Mouse (Mus musculus) frontal cortex, postnatal 36 days (tissue): ENCODE results near the gene Wscd2.
A peak's percentile ranks its signal among the peaks of the same experiment; 100 is the strongest.

Source experiments
- DNase-seq, 2 experiments: peaks; one replicate each; pipeline ENCODE4 v3.0.0; 2022; ENCODE audit warnings: low spot score in 2 of 2

Wscd2 gene

DNA sequence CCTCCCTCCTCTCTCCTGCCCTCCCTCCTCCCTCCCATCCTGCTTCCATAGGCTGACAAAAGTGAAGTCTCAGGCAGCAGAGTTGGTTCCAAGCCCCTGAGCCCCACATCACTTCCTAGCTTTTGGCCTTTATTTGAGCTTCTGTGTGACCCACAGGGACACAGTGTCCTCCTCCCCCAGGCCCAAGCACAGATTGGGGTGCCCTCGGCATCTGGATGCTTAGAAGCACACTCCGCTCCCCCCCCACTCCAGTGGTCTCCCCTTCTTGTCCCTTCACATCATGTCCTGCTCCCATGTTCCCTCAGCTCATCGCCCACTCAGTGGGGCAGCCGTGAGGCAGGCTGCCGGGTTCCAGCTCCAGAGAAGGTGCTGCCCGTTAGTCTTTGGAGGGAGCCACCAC is 121.0 kb downstream of the Wscd2 start:
- DNase-seq, result no peak

DNA sequence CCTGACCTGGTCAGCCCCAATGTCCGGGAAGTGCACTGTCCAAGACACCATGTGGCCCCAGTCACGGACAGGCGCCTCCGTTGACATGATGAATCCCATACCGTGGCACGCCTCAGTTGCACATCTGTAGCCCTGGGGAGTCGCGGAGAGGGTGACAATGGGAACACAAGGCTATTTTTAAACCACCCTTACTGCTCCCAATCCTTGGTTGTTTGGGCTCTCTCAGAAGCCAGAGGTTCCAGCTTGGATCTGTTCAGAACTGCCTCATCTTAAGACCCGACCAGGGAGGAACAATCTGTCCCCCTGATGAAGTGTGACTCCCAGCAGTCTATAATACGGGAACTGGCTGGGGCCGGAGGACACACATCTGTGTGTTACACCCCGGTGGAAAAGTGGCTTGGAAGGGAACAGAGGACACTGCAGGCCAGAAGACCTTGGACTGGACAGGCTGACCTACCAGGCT is 121.7 kb downstream of the Wscd2 start:
- no peak for DNase-seq

DNA sequence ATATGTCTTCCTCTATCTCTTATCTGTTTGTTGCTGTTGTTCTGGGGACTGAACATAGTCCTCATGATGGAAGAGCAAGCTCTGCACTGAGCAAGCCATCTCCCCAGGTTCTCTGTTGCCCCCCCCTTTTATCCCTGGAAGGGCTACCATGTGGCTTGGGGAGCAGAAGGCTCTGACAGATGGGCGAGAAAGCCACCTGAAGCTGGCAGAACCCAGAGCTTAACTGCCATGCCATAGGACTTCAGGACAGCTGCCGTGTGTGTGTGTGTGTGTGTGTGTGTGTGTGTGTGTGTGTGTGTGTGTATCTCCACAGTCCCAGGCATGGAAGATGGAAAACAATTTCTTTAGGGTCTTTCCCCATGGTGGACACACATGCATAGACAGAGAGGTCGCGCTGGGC is 128.6 kb downstream of the Wscd2 start:
- DNase-seq, result no peak

DNA sequence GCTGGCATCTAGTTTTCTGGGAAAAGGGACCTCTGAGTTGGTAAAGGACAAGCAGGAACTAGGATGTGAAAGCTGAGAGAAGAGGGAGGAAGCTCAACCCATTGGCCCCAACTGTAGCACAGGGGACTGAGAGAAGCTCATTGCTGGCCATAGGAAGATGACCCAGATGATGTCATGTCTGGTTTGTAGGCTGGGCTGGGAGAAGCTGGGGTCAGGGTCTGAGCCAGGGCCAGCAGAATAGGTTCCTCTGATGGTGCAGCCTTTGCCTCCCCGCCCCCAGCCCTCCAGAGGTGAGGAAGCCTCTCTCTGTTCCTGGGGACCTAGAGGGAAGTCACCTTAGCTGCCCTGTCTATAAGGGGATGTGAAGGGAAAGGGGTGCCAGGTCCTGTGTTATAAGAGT is 129.0 kb downstream of the Wscd2 start:
- no peak for DNase-seq

DNA sequence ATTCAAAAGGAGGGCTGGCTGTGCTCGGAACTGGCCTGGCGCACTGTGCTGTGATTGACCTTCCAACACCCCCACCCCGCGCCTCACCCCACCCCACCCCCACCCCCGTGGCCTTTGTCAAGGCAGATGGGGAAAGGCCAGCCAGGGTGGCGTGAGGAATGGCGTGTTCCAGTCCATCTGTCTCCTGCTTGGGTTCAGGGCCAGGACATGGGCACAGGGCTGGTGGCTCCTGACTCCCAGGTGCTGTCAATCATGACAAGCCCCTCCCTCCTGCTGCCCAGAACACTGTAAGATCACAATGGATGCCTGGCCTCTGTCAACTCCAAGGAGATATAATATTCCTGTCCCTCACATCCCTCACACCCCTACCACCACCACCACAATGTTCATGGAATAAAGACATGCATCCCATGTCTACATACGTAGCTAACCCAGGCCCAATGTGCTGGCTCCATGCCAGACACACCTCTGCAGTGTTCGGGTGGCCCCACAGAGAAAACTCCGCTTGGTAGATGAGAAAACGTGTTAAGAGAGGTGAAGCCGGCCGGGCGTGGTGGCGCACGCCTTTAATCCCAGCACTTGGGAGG is 130.1 kb downstream of the Wscd2 start:
- DNase-seq, result no peak

DNA sequence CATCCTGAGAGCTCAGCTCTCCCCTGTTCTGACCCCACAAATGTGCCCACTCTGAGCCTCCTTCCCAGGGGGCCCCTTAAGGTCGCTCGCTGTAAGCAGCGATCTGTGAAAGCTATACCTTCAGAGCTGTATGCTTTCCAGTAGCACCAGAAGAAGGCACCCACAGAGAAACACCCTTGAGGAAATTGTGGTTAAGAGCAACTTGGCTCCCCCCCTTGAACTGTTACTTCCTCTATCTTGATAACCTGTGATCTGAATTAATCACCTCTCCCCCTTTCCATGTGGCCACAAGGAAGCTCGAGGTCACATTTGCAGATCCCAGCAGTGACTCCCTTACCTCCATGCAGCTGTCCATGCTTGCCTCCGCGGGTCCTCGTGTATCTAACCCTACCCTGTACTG is 130.9 kb downstream of the Wscd2 start:
- no peak for DNase-seq

DNA sequence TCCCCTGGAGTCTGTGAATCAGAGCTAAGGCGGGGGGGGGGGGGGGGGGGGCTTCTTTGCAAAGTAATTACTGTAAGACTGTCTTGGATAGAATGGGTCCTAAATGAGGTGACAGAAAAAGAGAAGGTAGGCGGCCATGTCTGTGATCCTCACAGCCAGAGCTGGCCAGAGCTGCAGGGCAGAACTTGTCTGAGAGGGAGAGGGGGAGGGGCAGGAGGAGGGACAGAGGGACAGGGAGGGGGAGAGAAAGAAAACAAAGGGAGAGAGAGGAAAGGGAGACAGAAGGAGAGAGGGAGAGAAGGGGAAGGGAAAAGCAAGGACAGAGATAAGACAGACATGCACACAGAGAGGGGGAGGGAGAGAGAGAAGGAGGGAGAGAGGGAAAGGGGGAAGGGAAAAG is 132.9 kb downstream of the Wscd2 start:
- no peak for DNase-seq

DNA sequence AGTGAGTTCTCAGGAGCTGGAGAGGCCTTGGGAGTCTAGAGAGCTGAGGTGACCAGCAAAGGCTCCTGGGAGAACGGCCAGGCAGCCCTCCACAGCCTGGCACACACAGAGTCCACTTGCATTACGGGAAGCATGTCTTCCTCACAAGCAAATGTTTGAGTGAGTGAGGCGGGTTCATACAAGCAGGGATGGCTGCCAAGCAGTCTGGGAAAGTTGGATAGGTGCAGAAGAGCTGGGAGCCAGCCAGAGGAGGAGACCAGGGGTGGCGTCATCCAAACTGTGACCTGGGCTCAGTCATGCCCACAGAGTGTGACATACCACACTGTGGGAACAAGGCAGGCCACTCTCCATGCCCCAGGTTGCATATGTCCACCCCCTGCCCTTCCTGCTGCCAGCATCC is 134.9 kb downstream of the Wscd2 start:
- no peak for DNase-seq

DNA sequence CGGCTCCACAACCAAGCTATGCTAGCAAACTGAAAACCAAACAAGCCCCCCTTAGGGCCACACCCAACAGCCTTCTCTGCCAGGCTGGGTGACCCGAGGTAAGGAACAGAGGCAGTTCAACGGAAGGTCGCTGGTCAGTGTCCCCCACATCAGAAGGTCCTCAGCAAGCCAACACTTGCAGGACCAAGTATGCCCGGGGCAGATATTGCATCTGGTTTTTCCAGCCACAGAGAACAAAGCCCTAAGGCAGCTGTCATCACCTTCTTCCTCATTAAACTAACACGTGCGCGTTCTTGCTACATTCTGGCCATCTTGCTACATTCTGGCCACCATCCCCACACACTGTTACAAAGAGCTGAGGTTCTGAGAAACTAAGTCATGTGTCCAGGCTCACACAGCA is 136.2 kb downstream of the Wscd2 start:
- DNase-seq, result no peak

DNA sequence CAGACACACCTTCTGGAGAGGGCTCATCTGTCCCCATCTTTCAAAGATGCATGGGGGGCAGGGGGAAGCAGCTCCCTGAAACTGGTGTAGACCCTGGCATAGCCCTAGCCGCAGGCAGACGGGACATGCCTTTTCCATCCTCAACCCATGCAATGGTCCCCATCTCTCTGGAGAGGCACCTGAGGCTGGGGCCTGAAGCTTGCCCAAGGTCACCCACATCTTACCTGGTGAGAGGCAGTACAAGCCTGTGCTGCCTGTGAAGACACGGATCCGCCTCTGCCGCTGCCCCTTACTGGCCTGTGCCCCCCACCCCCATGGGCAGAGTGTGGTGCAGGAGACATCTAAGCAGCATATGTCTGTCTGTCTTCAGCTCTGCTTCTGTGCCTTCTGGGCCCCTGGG is 136.9 kb downstream of the Wscd2 start:
- no peak for DNase-seq

DNA sequence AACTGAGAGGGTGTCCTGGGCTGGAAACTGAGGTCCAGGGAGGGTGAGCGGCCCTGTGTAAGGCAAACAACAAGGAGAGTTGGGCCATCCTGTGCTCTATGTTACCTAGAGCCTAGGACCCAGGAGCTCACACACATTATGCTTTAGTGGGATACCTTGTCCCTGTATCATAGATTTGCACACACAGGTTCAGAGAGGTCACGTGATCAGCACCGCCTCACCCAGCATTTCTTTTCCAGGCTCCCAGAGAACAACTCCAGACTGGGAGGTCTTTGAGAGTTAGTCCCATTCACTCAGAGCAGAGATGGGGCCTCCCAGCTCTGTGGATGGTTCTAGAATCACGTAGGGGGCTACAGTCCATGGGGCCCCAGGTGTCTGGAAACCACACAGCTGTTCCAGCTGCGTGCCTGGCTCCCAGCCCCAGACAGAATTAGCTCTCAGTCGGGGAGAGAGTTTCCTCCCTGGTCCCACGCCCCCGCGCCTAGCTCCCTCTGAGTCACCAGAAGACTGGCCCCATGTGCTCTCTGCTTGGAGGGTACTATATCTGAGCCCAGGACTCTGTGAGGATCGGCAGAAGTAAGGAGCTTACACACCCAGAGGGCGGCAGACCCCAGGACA is 137.8 kb downstream of the Wscd2 start:
- peak; percentile 52 to 69 for DNase-seq

DNA sequence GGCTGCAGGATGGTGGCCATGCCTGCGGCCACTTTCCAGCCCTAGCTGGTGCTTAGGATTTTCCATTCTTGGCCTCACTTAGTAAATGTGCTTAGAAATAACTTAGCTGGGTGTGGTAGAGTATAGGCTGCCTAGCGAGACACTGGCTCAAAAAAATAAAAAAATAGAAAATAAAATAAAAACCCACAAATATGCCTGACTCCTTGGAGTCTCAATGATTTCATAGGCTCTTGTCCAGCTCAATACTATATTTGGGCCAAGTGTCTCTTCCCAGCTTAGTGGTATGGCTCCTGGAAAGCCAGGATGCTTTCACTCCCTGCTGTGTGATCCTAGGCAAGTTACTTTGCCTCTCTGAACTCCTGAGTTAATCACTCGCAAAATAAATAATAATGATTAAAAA is 139.1 kb downstream of the Wscd2 start:
- no peak for DNase-seq

DNA sequence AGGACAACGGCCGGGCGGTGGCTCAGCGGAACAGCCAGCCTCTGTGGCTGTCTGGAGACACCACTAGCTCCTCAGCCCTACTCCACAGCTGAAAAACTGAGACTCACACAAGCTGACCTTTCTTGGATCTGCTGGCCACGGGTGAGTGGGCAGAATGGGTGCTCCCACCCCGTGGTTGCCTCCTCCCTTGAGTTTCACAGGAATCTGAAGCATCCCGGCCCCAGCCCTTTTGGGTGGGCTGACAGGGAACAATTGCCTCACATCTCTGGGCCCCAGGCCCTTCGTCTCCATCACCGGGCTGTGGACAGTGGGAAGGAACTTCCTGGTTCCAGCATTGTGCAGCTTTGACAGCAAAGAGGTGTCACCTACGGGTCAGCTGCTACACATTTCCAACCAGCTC is 140.0 kb downstream of the Wscd2 start:
- DNase-seq, result no peak

DNA sequence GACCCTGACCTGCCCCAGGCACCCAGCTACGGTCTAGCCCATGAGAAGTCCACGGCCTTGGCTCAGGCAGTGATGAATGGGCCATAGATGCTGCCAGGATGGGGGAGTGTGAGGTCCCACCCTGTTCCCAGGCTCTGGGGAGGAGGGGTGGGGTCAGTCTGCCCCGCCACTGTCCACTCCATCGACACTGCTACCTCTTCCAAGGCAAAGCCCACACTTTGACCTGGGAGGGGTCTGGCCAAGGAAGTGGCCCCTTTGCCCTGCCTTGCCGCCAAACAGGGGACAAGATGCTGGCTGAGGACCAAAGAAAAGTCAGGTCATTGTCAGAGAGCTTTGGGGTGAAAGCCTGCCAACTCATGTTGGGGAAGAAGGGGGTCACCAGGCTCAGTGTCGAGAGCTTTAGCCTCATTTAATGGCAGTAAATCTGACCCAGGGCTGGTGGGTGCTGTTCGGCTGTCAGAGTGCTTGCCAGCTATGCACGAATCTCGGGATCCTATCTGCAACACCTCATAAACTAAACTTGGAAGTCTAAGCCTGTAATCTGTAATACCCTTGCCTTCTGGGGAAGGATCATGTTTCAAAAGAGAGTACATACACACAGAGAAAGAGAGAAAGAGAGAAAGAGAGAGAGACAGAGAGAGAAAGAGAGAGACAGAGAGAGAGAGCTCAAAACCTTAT is 143.0 kb downstream of the Wscd2 start:
- DNase-seq, result no peak

DNA sequence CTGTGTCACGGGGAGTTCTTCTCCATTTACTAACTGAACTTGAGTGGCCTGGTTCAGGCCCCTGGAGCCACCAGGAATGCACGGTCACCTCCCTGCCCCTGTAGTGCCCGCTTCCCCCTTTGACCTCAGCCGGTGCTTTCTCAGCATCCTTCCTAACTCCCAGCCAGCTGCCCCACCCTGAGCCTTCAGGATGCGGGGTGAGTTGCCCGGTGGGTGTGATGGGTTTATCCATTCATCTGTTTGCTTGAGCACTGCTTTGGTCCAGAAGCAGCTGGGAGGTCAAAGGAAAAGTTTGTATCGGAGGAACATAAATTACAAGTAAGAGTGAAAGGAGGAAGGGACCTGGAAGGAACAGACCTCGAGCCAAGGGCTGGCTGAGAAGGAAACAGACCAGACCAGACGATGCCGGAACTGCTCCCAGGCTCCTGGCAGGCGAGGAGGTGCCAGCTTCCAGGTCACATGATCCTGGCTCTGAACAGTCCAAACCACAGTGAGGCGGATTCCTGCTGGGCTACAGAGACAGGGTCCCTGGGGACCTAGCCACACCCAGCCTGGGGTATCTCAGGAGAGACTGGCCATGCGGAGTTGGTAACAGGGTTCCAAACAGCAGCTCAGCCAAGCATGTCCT is 144.0 kb downstream of the Wscd2 start:
- DNase-seq, result peak; percentile 44 to 48

DNA sequence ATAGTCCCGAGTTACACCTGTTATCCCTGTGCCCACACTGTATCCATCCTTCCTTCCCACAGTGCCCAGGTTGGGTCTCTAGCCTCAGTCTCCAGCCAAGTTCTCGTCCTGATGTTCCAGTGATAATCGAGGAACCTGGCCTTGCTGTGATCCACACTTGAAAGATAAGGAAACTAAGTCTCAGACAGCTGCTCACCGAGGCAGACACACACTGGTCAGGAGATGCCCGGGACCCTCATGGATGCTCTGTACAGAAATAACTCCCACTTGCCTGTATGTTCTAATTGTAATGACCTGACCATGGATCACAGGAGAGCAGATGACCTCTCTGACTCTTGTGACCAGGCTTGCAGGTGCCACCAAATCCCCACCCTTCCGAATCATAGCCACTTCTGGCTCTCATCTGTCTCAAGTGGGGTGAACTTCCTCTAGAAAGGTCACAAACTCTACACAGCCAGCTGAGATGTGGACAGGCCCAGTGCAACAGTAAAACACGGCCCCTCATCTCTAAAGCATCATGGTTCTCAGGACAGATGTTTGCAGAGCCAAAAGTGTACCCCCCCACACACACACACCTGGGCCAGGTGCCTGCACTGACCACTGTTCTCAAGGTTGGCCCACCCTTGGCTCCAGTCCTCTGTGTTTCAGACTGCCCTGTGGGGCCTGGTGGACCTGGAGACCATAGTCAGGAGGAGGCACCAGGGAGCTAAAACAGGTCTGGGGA is 144.9 kb downstream of the Wscd2 start:
- no peak for DNase-seq

DNA sequence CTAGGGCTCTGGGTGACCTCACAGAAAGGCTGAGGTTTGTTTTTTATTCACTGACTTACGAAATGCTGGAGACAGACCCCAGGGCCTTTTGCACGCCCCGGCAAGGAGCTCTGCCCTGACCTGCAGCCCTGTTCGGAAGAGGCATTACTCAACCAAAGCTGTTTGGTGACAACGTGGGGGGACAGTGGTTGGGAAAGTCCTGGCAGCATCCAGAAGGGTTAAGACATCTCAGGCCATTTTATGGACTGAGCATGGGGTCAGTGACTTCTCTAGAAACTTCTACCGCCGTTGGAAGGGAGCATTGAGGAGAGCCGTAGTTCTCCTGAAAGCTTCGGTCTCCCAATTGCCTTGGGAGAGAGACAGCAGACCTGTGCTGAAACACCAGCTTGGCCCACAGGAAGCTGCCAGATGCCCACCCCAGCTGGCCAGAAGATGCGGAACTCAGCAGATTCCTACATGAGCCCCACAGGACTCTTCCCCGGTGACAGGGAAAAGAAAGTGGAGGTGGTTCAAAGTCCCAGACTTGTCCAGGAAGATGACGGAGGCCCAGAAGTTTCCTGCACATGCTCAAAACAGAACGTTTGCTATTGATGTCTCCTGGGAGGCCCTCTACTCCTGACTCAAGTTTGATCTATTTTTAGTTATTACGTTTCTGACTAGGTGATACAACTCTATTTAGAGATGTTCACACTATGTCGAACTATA is 145.9 kb downstream of the Wscd2 start:
- no peak for DNase-seq

DNA sequence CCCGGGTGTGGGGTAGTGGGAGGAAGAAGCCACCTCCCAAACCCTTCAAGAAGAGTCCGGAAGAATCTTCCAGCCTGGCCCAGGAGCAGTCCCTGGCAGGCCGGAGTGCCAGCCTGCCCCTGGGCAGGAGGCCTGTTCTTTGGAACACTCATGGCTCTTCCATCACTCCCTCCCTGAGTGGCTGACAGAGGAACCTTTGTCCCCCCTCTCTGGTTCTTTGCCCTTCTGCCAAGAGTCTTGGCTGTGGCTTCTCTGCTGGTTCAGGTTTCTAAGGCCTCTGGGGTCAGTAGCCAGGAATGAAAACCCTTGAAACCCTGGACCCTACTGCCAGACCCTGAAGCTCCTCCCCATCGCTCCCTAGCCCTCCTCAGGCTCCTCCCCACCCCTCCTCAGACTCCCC is 147.5 kb downstream of the Wscd2 start:
- DNase-seq, result peak in 1 of 2 experiments; percentile 30

DNA sequence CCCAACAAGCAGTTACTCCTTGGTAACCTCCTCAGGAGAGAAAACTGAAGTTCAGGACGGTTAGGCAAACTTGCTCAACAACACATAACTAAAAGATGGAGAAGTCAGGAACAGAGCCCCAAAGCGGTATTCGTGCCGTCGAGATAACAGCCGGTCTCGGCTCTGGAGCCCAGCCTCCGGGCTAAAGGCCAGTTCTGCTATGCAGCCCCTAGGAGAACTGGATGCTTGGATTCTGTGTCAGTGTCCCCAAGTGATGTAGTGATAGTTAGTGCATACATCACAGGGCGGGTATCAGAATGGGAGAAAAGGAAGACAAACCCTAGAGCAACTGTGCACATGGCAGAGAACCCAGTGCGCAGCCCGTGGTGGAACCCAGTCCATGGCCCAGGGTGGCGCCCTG is 147.9 kb downstream of the Wscd2 start:
- DNase-seq, result no peak

DNA sequence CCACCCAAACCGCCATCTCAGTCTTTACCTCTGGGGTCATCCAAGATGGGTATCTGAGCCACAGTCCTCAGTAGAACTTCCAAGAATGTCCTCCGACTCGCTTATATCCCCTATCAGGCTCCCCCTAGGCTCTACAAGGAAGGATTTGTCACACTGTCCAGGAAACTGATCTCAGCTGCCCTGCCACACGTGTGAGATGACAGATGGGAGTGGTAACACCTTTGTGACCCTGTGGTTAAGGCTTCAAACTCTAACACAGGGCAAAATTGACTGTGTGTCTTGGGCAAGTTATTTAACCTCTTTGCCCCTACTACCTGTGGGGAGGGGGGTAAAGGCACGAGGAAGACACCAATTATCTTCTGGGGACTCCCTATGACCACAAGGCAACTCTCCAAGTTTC is 149.0 kb downstream of the Wscd2 start:
- no peak for DNase-seq
